Mouse (Mus musculus) intestine, postnatal 0 days (tissue): ENCODE data around the gene Lrrn1. TPM values are rescaled to one million over a fixed set of nuclear protein-coding genes. Genes with fewer than 3 reads are reported as not detected.

Experiments
- ATAC-seq: fragments of 200-750 bp; cut with Nextera tagmentation; 2 replicates; pipeline ENCODE4 v1.8.0; 2017; ENCODE audit warnings: mild to moderate bottlenecking, moderate TSS enrichment, moderate library complexity
- H3K27ac ChIP-seq: fragments of 300-500 bp; sonication (generic); 2 replicates; pipeline ENCODE4 v1.5.1; 2014; ENCODE audit warnings: mild to moderate bottlenecking, low read depth, low read length, moderate library complexity
- H3K27me3 ChIP-seq: fragments of 300-500 bp; sonication (generic); replicated peaks from 2 replicates; pipeline ENCODE4 v1.6.1; 2014; ENCODE audit warnings: low read length, mixed read lengths; ENCODE audit not compliant: control insufficient read depth, insufficient read depth
- H3K36me3 ChIP-seq: fragments of 300-500 bp; sonication (generic); 2 replicates; pipeline ENCODE4 v1.6.1; 2014; ENCODE audit warnings: mild to moderate bottlenecking, moderate library complexity; ENCODE audit not compliant: control insufficient read depth, insufficient read depth
- H3K4me1 ChIP-seq: fragments of 300-500 bp; sonication (generic); replicated peaks from 2 replicates; pipeline ENCODE4 v1.6.1; 2014; ENCODE audit warnings: antibody characterized with exemption, low read length, mixed read lengths; ENCODE audit not compliant: control insufficient read depth, insufficient read depth
- H3K4me2 ChIP-seq: fragments of 300-500 bp; sonication (generic); replicated peaks from 2 replicates; pipeline ENCODE4 v1.6.1; 2014; ENCODE audit warnings: low read depth, mild to moderate bottlenecking, moderate library complexity
- H3K4me3 ChIP-seq: fragments of 300-500 bp; sonication (generic); 2 replicates; pipeline ENCODE4 v1.5.1; 2014; ENCODE audit warnings: low read depth, low read length
- H3K9ac ChIP-seq: fragments of 300-500 bp; sonication (generic); 2 replicates; pipeline ENCODE4 v1.6.1; 2014; ENCODE audit warnings: mild to moderate bottlenecking, low read depth, low read length
- H3K9me3 ChIP-seq: fragments of 300-500 bp; sonication (generic); 2 replicates; pipeline ENCODE4 v1.6.1; 2016; ENCODE audit warnings: mixed run types; ENCODE audit not compliant: control insufficient read depth
- CTCF ChIP-seq: sonication (generic); IDR thresholded peaks from 2 replicates; pipeline ENCODE4 v1.5.1; 2016; ENCODE audit warnings: low read depth, mild to moderate bottlenecking, control low read depth, antibody characterized with exemption, moderate library complexity
- WGBS: fragments of 180-500 bp; shearing (Covaris S2); extraction: QIAGEN DNeasy Blood & Tissue Kit; methylation state at CpG from one replicate; pipeline ENCODE4 v1.1.7; 2014; 5-methylcytosine and 5-hydroxymethylcytosine counted together
- polyA plus RNA-seq: library from polyadenylated mRNA; unstranded; fragments of >200 nt; fragmentation: Nextera tagmentation; extraction: Ambion mirVana; gene quantifications from 2 replicates; pipeline ENCODE4 v1.2.1, GENCODE M21; 2015

Lrrn1 gene
- polyA plus RNA-seq, 1 experiment from 2014 or later = 14.7 TPM

GRCm38 (mm10) chr6:107614288-107614687 lies 84.7 kb downstream of the Lrrn1 start:
- no peak for ATAC-seq
- 51% methylated on average over 1 of the region's 1 CpGs for WGBS
- H3K27ac ChIP-seq = no peak overlapping the region
- H3K4me2 ChIP-seq = no peak overlapping the region
- no peaks in the 10 kb centered on the region for H3K36me3 ChIP-seq
- no peak overlapping the region for H3K9ac ChIP-seq
- H3K4me1 ChIP-seq = no peaks in the 10 kb centered on the region
- H3K4me3 ChIP-seq = no peak overlapping the region
- no peak for TF ChIP-seq CTCF
- H3K9me3 ChIP-seq = no peaks in the 10 kb centered on the region
- H3K27me3 ChIP-seq = no peaks in the 10 kb centered on the region
